ENCODE assay signal across 9 mouse cellular contexts in genomic region chr1:165858356-165858755, GRCm38 (mm10).
DNase-seq lines count a peak whose midpoint lies in the region; ATAC-seq and TF ChIP-seq lines count a peak whose summit lies in the region.
"Had no signal": no experiment of that assay in that cellular context is flagged by ENCODE, and none has a peak within 500 bp of the region (broad histone marks: within the 10 kb centered on the region; RNA-seq: fewer than 3 reads in every experiment).

No protein-coding gene starts in this region.

- DNase-seq in layer of hippocampus, adult 2 months (ENCODE audit: low spot score in 2 of 2), result no peak
- DNase-seq in layer of hippocampus, adult 18-20 months (ENCODE audit: low spot score in 2 of 2), result no peak
- DNase-seq in CH12.LX (ENCODE audit: extremely low read depth), result no peak
- no peak for DNase-seq in spleen, adult 18-20 months
- DNase-seq in left cerebral cortex, postnatal 36 days (ENCODE audit: low spot score in 2 of 2), result no peak
- no peak for DNase-seq in left cerebral cortex, postnatal 14 days (ENCODE audit: low spot score in 2 of 2)
- DNase-seq: gastrocnemius, postnatal 36 days had no signal

- in situ Hi-C loops in CH12.LX (cut with MboI; ENCODE audit: low pct_ligation_motif_present, low pct_unique_long_range_greater_than_20kb, low sequenced_read_pairs), result loop anchor here (5.0 to 10.0 kb wide), 3 partner anchors 81 to 296 kb away; no protein-coding TSS in a partner anchor

- no peak overlapping the region for H3K4me2 ChIP-seq in CH12.LX (ENCODE audit: insufficient read depth, low read depth, poor library complexity, severe bottlenecking)

- intact Hi-C loops in left cerebral cortex, postnatal 36 days (cut with DNase I), result loop anchor here (5.0 kb wide), 1 partner anchor 76 kb away; no protein-coding TSS in a partner anchor
- intact Hi-C loops in left cerebral cortex, postnatal 14 days (cut with DNase I), result loop anchor here (10.0 kb wide), 1 partner anchor 106 kb away; no protein-coding TSS in a partner anchor

- WGBS in bone marrow, adult 2 months, result 75% methylated on average over 5 of the region's 5 CpGs

- no peaks in the 10 kb centered on the region for H3K27me3 ChIP-seq in CH12.LX (replicated peaks)

- no peaks in the 10 kb centered on the region for H3K9me3 ChIP-seq in CH12.LX (replicated peaks; ENCODE audit: low read length)

- TF ChIP-seq POLR2A in CH12.LX (IDR thresholded peaks at IDR 0.05; ENCODE audit: low read depth, low read length), result no peak
- no peak for TF ChIP-seq POLR2A in bone marrow, adult 2 months (IDR thresholded peaks at IDR 0.05; ENCODE audit: borderline replicate concordance, control insufficient read depth, low read depth, low read length)

- TF ChIP-seq EP300 in CH12.LX (IDR thresholded peaks at IDR 0.05; ENCODE audit: low read length), result no peak

- no peak overlapping the region for H3K27ac ChIP-seq in layer of hippocampus, adult 2 months
- no peak overlapping the region for H3K27ac ChIP-seq in CH12.LX (ENCODE audit: insufficient read depth, low read depth)
- H3K27ac ChIP-seq in bone marrow, adult 2 months (ENCODE audit: control insufficient read depth, insufficient read depth, low read depth, low read length, poor library complexity), result no peak overlapping the region

- ATAC-seq in megakaryocyte-erythroid progenitor cell, adult 5-6 weeks (replicated peaks; ENCODE audit: low FRiP score, low TSS enrichment, poor library complexity, severe bottlenecking), result peak; percentile 56

- peak; percentile 67 for TF ChIP-seq CTCF in layer of hippocampus, adult 2 months (conservative IDR thresholded peaks at IDR 0.05)
- peak in 1 of 2 experiments; percentile 68; a peak in 2 of 4 replicates for TF ChIP-seq CTCF in CH12.LX (conservative IDR thresholded peaks at IDR 0.05 in 1 of 2, IDR thresholded peaks at IDR 0.05 in 1 of 2; ENCODE audit: low read depth in 2 of 2, low read length in 2 of 2)
- TF ChIP-seq CTCF in bone marrow, adult 2 months (IDR thresholded peaks at IDR 0.05; ENCODE audit: control insufficient read depth, insufficient read depth, low read length), result peak; percentile 66; the same call in 1 of the 2 replicates

- TF ChIP-seq RAD21 in CH12.LX (IDR thresholded peaks at IDR 0.05; ENCODE audit: low read depth, low read length), result peak; percentile 35

- H3K4me3 ChIP-seq in layer of hippocampus, adult 2 months, result no peak overlapping the region
- no peak overlapping the region for H3K4me3 ChIP-seq in CH12.LX (replicated peaks in 1 of 3; ENCODE audit: low read depth in 2 of 3, low read length in 2 of 3, poor library complexity in 1 of 3)
- no peak overlapping the region for H3K4me3 ChIP-seq in bone marrow, adult 2 months (replicated peaks; ENCODE audit: control insufficient read depth, low read depth, low read length)

- dilution Hi-C loops in CH12.LX (cut with MboI; ENCODE audit: extremely low pct_ligation_motif_present, extremely low pct_unique_long_range_greater_than_20kb, low sequenced_read_pairs), result no loop called here

- no peaks in the 10 kb centered on the region for H3K4me1 ChIP-seq in CH12.LX (ENCODE audit: control insufficient read depth in 1 of 2, insufficient read depth in 2 of 2)
- no peaks in the 10 kb centered on the region for H3K4me1 ChIP-seq in bone marrow, adult 2 months (ENCODE audit: control insufficient read depth, insufficient read depth, low read length)

- H3K9ac ChIP-seq in CH12.LX (ENCODE audit: insufficient read depth, low read depth), result no peak overlapping the region

- H3K79me2 ChIP-seq in CH12.LX (replicated peaks; ENCODE audit: control insufficient read depth, extremely low read depth, insufficient read depth, poor library complexity, severe bottlenecking), result no peaks in the 10 kb centered on the region

- H3K36me3 ChIP-seq in CH12.LX (replicated peaks in 1 of 2; ENCODE audit: control insufficient read depth in 1 of 2, insufficient read depth in 1 of 2, low read length in 1 of 2), result no peaks in the 10 kb centered on the region

TF ChIP-seq in CH12.LX, 34 proteins besides CTCF, POLR2A, EP300 and RAD21:
- TF ChIP-seq SMC3 (IDR thresholded peaks at IDR 0.05; ENCODE audit: low read depth, low read length) (peak; percentile 73), MYC (IDR thresholded peaks at IDR 0.05; ENCODE audit: low read depth, low read length) (no peak)
